Mouse (Mus musculus) heart, postnatal 0 days (tissue): ENCODE data around the gene Abcc4.

Source experiments
- CTCF ChIP-seq: IDR thresholded peaks from 2 replicates; pipeline ENCODE4 v1.5.1; 2016; ENCODE audit warnings: antibody characterized with exemption, control low read depth, low read depth
- EP300 ChIP-seq: IDR thresholded peaks from 2 replicates; pipeline ENCODE4 v1.6.1; 2016; ENCODE audit warnings: antibody characterized with exemption, low read depth

DNA sequence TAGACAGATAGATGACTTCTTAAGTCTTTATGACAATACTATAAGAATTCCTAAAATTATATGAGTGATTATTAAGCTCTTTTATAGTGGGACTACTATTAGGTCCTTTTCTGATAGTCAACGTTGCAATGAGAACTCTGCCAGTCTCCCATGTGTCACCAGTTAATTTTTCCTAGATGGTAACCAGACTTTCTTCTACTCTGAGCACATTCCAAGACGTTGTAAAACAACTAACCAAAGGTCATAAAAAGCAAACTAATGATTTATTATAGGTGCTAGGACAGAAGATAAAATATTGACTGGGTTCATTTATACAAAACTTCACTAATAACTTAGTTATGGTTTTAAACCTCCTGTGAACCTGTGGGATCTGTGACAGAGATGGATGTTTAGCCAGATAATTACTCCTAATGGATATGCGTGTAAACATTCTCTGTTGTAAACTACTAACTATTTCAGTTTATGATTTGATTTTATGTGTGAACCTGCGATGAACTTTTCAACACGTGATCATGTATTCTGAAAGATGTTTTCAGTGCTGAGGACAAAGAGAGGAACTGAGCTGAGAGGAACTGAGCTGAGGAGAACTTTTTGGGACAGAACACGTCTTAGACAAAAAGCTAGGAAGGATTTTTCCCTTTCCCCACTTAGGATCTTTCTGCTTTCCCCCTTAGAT lies 85.1 kb downstream of the Abcc4 start:
- TF ChIP-seq CTCF (no peak), EP300 (no peak)
